ENCODE assay signal across 39 mouse cellular contexts in genomic region chr3:92142644-92143043, GRCm38 (mm10). TPM values are rescaled to one million over a fixed set of nuclear protein-coding genes. Genes with fewer than 3 reads are reported as not detected.
"Had no signal": no experiment of that assay in that cellular context is flagged by ENCODE, and none has a peak within 500 bp of the region (broad histone marks: within the 10 kb centered on the region; RNA-seq: fewer than 3 reads in every experiment).

TSS of gene Lelp1 (minus strand) at chr3:92142744.

- H3K4me1 ChIP-seq: embryonic facial prominence, embryonic 10.5 days; embryonic facial prominence, embryonic 12.5 days; embryonic facial prominence, embryonic 13.5 days; embryonic facial prominence, embryonic 15.5 days; forebrain, embryonic 10.5 days; forebrain, embryonic 12.5 days; forebrain, embryonic 13.5 days; forebrain, embryonic 15.5 days had no signal

- DNase-seq: cerebellum, adult 2 months; cerebellum, adult 8-10 months; cerebellum, adult 9-10 months; cerebellum, adult 9-11 months; cerebellum, postnatal 10 days; cerebellum, postnatal 14 days; cerebellum, postnatal 25 days; cerebellum, postnatal 36 days; embryo, embryonic 11 days; forebrain, postnatal 0 days; gastrocnemius, adult 2 months; gastrocnemius, postnatal 10 days; gastrocnemius, postnatal 14 days; gastrocnemius, postnatal 36 days; heart, adult 11 months; heart, adult 18-20 months; heart, adult 2 months had no signal

- H3K27me3 ChIP-seq: embryonic facial prominence, embryonic 12.5 days; embryonic facial prominence, embryonic 13.5 days; embryonic facial prominence, embryonic 15.5 days; forebrain, embryonic 12.5 days; forebrain, embryonic 13.5 days; forebrain, embryonic 15.5 days had no signal

- H3K27ac ChIP-seq: embryonic facial prominence, embryonic 10.5 days; embryonic facial prominence, embryonic 12.5 days; embryonic facial prominence, embryonic 13.5 days; embryonic facial prominence, embryonic 15.5 days; forebrain, embryonic 10.5 days; forebrain, embryonic 12.5 days; forebrain, embryonic 13.5 days; forebrain, embryonic 15.5 days; gastrocnemius, adult 2 months; heart, adult 2 months had no signal

- H3K36me3 ChIP-seq: embryonic facial prominence, embryonic 10.5 days; embryonic facial prominence, embryonic 12.5 days; embryonic facial prominence, embryonic 13.5 days; embryonic facial prominence, embryonic 15.5 days; forebrain, embryonic 10.5 days; forebrain, embryonic 12.5 days; forebrain, embryonic 15.5 days had no signal

- H3K4me3 ChIP-seq: embryonic facial prominence, embryonic 10.5 days; embryonic facial prominence, embryonic 12.5 days; embryonic facial prominence, embryonic 13.5 days; embryonic facial prominence, embryonic 15.5 days; erythroblast, embryonic 14.5 days; forebrain, embryonic 10.5 days; forebrain, embryonic 12.5 days; forebrain, embryonic 13.5 days; forebrain, embryonic 15.5 days; gastrocnemius, adult 2 months; heart, adult 2 months had no signal

RNA-seq across cellular contexts. Expression of gene Lelp1, which starts in this region (rescaled TPM):
- total RNA-seq: common myeloid progenitor, adult 5-6 weeks; forebrain, postnatal 0 days; gastrocnemius, adult 18-20 months; gastrocnemius, adult 2 months; gastrocnemius, adult 8-10 months; gastrocnemius, postnatal 10 days; gastrocnemius, postnatal 14 days; gastrocnemius, postnatal 36 days; gastrocnemius, postnatal 4 days; granulocyte monocyte progenitor cell, adult 5-6 weeks; heart, adult 18-20 months; heart, adult 2 months; heart, adult 8-10 months had no signal
- polyA plus RNA-seq: cerebellum, adult 2 months; cortical plate, adult 2 months; embryonic facial prominence, embryonic 10.5 days; embryonic facial prominence, embryonic 11.5 days; embryonic facial prominence, embryonic 12.5 days; embryonic facial prominence, embryonic 13.5 days; embryonic facial prominence, embryonic 14.5 days; embryonic facial prominence, embryonic 15.5 days; erythroblast, embryonic 14.5 days; forebrain, embryonic 10.5 days; forebrain, embryonic 11.5 days; forebrain, embryonic 12.5 days; forebrain, embryonic 13.5 days; forebrain, embryonic 14.5 days; forebrain, embryonic 15.5 days; forebrain, embryonic 16.5 days; forebrain, postnatal 0 days; frontal cortex, adult 2 months had no signal
